Mouse (Mus musculus) hindbrain, postnatal 0 days (tissue): ENCODE data around the gene Lrrc58. TPM values are rescaled to one million over a fixed set of nuclear protein-coding genes. Genes with fewer than 3 reads are reported as not detected.
A peak's percentile ranks its signal among the peaks of the same experiment; 100 is the strongest.

ENCODE experiments used
- ATAC-seq: fragments of 200-750 bp; cut with Nextera tagmentation; 2 replicates; pipeline ENCODE4 v1.8.0; 2017; ENCODE audit warnings: mild to moderate bottlenecking, moderate TSS enrichment, moderate library complexity
- DNase-seq: peaks from one replicate; pipeline ENCODE4 v3.0.0-alpha.2; 2015; ENCODE audit warnings: low spot score
- H3K27ac ChIP-seq: fragments of 300-500 bp; sonication (generic); 2 replicates; pipeline ENCODE4 v1.5.1; 2014; ENCODE audit warnings: mild to moderate bottlenecking
- H3K27me3 ChIP-seq: fragments of 300-500 bp; sonication (generic); 2 replicates; pipeline ENCODE4 v1.6.1; 2014; ENCODE audit warnings: low read length, mixed read lengths; ENCODE audit not compliant: insufficient read depth
- H3K36me3 ChIP-seq: fragments of 300-500 bp; sonication (generic); 2 replicates; pipeline ENCODE4 v1.6.1; 2014; ENCODE audit warnings: low read length, mixed read lengths; ENCODE audit not compliant: insufficient read depth
- H3K4me1 ChIP-seq: fragments of 300-500 bp; sonication (generic); 2 replicates; pipeline ENCODE4 v1.6.1; 2014; ENCODE audit warnings: antibody characterized with exemption, low read length, mixed read lengths; ENCODE audit not compliant: insufficient read depth
- H3K4me2 ChIP-seq: fragments of 300-500 bp; sonication (generic); 2 replicates; pipeline ENCODE4 v1.6.1; 2014; ENCODE audit warnings: low read depth, mild to moderate bottlenecking, low read length, moderate library complexity, mixed read lengths
- H3K4me3 ChIP-seq: fragments of 300-500 bp; sonication (generic); 2 replicates; pipeline ENCODE4 v1.5.1; 2014; ENCODE audit warnings: low read length
- H3K9ac ChIP-seq: fragments of 300-500 bp; sonication (generic); replicated peaks from 2 replicates; pipeline ENCODE4 v1.6.1; 2014; ENCODE audit warnings: mild to moderate bottlenecking, low read length, moderate library complexity, mixed read lengths
- H3K9me3 ChIP-seq: fragments of 300-500 bp; sonication (generic); 2 replicates; pipeline ENCODE4 v1.6.1; 2016; ENCODE audit warnings: low read length, mixed read lengths
- CTCF ChIP-seq: IDR thresholded peaks from 2 replicates; pipeline ENCODE4 v1.5.1; 2016; ENCODE audit warnings: antibody characterized with exemption, control low read depth, low read depth
- WGBS: fragments of 180-500 bp; shearing (Covaris S2); extraction: QIAGEN DNeasy Blood & Tissue Kit; methylation state at CpG from one replicate; pipeline ENCODE4 v1.1.7; 2014; 5-methylcytosine and 5-hydroxymethylcytosine counted together
- polyA plus RNA-seq: library from polyadenylated mRNA; unstranded; fragments of >200 nt; fragmentation: Nextera tagmentation; extraction: Ambion mirVana; gene quantifications from 2 replicates; pipeline ENCODE4 v1.2.1, GENCODE M21; 2015
- total RNA-seq: library from RNA; depleted of rRNA; stranded (reverse); fragments of >200 nt; gene quantifications from 2 replicates; pipeline ENCODE4 v1.2.3, GENCODE M21; 2014; rRNA removed

Lrrc58 gene
- total RNA-seq (91.1 and 101 TPM in 2 replicates), polyA plus RNA-seq (48.2 TPM in 2 replicates)

DNA sequence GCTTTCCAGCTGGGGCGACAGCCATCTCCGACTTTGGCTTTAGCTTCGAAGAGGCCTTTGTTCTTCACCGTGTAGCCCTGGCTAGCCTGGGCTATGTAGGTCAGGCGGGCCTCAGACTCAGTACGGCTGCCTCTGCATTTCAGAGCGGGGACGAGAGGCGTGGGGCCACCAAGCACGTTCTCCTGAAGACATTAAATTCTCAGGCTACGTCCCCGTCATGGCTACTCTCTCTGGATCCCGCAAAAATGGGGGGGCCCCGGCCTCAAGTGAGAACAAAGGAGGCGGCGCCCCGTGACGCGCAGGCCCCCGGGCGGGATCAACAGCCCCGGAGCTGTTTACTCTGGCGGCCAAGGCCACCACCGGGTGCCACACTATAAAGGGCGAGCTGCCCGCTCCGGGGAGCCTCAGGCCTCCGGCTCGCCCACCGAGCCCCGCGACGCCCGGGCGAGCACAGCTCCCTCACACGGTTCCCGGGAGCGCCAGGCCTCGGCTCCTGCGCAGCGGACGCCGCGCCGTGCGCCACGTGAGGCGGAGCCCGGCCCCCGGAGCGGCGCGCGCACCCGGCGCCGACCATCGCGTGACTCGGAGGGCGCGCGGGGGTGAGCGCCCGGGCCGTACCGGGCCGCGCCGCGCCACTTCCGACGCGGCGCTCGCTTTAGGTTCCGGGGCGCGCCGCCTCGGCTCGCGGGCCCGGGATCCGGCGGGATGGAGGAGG is at the start of gene Lrrc58:
TSS of gene Lrrc58 (plus strand) at position 599 of the 715 bp plus-strand sequence.
- under 1% methylated on average over 82 of the region's 86 CpGs for WGBS
- Histone ChIP-seq H3K4me1 (peaks cover 16% of the 10 kb centered on the region), H3K4me2 (peak within 1 kb of the TSS; percentile 69), H3K4me3 (peak within 1 kb of the TSS; percentile 95), H3K9me3 (no peaks in the 10 kb centered on the region), H3K27me3 (no peaks in the 10 kb centered on the region), H3K27ac (peak within 1 kb of the TSS; percentile 99), H3K9ac (peak within 1 kb of the TSS; percentile 97), H3K36me3 (no peaks in the 10 kb centered on the region)
- DNase-seq: peak; percentile 94
- peak; percentile 96 for ATAC-seq
- no peak for TF ChIP-seq CTCF

- peak; percentile 70 for ATAC-seq
- Histone ChIP-seq H3K4me2 (no peak overlapping the region), H3K27ac (no peak overlapping the region), H3K27me3 (no peaks in the 10 kb centered on the region), H3K36me3 (peaks cover 9% of the 10 kb centered on the region; the same call in 1 of the 2 replicates), H3K9me3 (no peaks in the 10 kb centered on the region), H3K4me1 (no peaks in the 10 kb centered on the region), H3K9ac (no peak overlapping the region), H3K4me3 (no peak overlapping the region)
- DNase-seq: peak; percentile 78
- WGBS: 47% methylated on average over 5 of the region's 5 CpGs
- TF ChIP-seq CTCF: no peak
Observed at GRCm38 (mm10) chr16:37823949-37824348, 44.2 kb upstream of the Lrrc58 start.

DNA sequence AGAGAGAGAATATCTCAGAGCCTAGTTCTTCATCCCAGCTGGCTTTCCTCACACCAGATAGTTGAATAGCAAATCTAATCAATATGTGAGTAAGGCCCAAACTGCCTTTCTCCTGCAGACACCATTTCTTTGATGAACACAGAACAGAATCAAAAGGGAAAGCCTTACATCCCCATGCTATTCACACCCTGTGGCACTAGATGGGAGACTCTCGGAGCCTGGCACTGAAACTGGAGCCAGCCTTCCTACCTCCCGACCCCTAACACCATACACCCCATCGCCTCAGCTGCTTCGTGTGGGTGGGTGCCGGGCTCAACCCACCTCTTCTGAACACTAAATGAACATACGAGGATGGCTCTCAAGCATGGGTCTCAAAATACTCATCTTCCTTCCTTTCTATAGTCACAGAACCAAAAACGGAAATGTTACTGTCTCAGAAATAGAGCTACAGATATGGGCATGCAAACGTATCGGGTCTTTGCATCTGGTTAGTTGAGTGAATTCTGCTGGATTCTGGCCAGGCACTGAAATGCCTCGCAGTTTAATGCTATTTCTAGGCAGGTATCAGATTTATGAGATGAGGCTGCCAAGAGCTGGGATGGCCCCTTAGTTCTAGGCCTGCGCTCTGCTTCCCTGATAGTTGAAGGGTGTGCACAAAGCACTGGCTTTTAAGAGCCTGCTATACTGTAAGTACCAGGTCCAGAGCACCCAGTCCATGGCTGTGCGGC is 43.2 kb upstream of the Lrrc58 start:
- no peaks in the 10 kb centered on the region for H3K27me3 ChIP-seq
- H3K27ac ChIP-seq: no peak overlapping the region
- H3K36me3 ChIP-seq: peaks cover 14% of the 10 kb centered on the region; the same call in 1 of the 2 replicates
- H3K9me3 ChIP-seq: no peaks in the 10 kb centered on the region
- no peaks in the 10 kb centered on the region for H3K4me1 ChIP-seq
- ATAC-seq: no peak
- H3K9ac ChIP-seq: no peak overlapping the region
- no peak overlapping the region for H3K4me3 ChIP-seq
- no peak for TF ChIP-seq CTCF
- 87% methylated on average over 12 of the region's 12 CpGs for WGBS
- no peak overlapping the region for H3K4me2 ChIP-seq
- DNase-seq: no peak

DNA sequence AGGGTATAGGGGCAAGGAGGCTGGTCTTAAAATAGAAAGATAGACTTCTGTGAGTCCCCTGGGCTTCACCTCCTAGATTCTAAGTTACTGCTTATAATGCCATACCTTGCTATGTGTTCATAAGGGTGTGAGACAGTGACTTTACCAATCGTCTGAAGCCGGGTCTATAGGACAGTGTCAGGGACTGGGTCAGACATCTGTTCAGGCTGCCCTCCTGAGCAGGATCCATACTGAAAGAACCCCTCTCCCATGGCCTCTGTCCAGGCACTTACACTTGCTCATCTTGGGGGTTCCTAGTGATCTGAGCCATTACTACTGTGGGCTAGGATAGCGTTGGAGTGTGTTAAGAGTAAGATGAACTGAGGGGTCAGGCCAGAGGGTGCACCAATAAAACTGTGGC is 41.9 kb upstream of the Lrrc58 start:
- Histone ChIP-seq H3K4me1 (no peaks in the 10 kb centered on the region), H3K4me2 (no peak overlapping the region), H3K27me3 (no peaks in the 10 kb centered on the region), H3K27ac (no peak overlapping the region), H3K4me3 (no peak overlapping the region), H3K9ac (no peak overlapping the region), H3K9me3 (no peaks in the 10 kb centered on the region), H3K36me3 (peaks cover 19% of the 10 kb centered on the region; the same call in 1 of the 2 replicates)
- ATAC-seq: no peak
- WGBS: 88% methylated on average over 3 of the region's 3 CpGs
- no peak for DNase-seq
- TF ChIP-seq CTCF: no peak

- Histone ChIP-seq H3K36me3 (peaks cover 19% of the 10 kb centered on the region; the same call in 1 of the 2 replicates), H3K4me3 (no peak overlapping the region), H3K4me1 (no peaks in the 10 kb centered on the region), H3K9me3 (no peaks in the 10 kb centered on the region), H3K27me3 (no peaks in the 10 kb centered on the region), H3K9ac (no peak overlapping the region), H3K27ac (no peak overlapping the region), H3K4me2 (no peak overlapping the region)
- DNase-seq: no peak
- 70% methylated on average over 7 of the region's 7 CpGs for WGBS
- no peak for TF ChIP-seq CTCF
- no peak for ATAC-seq
Observed at GRCm38 (mm10) chr16:37831041-37831440, 37.1 kb upstream of the Lrrc58 start.

GRCm38 (mm10) chr16:37837571-37837970 is 30.6 kb upstream of the Lrrc58 start:
- H3K4me2 ChIP-seq: no peak overlapping the region
- DNase-seq: no peak
- no peak overlapping the region for H3K9ac ChIP-seq
- H3K9me3 ChIP-seq: no peaks in the 10 kb centered on the region
- 78% methylated on average over 3 of the region's 3 CpGs for WGBS
- H3K27ac ChIP-seq: no peak overlapping the region
- no peaks in the 10 kb centered on the region for H3K4me1 ChIP-seq
- no peaks in the 10 kb centered on the region for H3K36me3 ChIP-seq
- no peaks in the 10 kb centered on the region for H3K27me3 ChIP-seq
- TF ChIP-seq CTCF: no peak
- H3K4me3 ChIP-seq: no peak overlapping the region
- no peak for ATAC-seq
